Mouse (Mus musculus) R1 (cell line): ENCODE data around the gene Zfp579.
A peak's percentile ranks its signal among the peaks of the same experiment; 100 is the strongest.

ENCODE experiments used
- DNase-seq: peaks from one replicate; pipeline ENCODE4 v3.0.0-alpha.2; 2018; ENCODE audit warnings: low read depth, low spot score

The Zfp579 gene

DNA sequence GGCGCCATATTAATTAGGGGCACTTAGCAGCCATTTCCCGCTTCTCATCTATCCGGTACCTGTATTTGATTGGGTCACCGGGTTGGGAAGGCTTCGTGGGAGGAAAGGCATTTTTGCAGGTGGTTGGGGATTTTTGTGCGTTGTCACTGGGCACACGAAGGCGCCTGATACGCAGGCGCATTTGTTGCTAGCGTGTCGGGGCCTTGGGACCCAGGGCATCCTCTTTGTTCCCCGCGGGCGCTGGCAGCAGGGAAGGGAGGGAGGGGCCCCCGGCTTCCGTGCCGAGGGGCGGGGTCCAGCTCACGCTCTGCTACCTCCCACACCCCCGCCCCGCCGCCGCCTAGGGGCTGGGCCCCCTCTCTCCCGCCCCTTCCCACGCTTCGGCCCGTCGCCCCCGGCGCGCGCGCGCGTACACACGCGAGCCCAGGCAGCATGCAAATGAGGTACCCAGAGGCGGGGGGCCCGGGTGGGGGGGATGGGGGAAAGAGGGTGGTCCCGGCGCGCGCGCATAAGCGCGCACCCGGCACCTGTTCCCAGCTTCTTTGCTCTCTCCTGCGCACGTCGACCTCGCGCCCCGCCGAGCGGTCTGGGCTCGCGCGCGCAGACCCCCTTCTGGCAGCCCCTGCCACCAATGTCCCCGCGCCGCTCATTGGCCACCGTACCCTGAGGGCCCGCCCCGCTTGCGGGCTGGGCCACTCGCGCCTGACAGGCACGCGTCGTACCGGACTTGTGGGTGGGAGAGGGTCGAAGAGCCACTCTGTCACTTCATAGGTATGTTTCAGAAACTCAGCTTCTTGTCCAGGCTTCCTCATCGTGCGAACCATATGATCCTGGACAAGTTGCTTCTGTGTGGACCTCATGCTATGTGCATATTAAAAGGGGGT is 19.4 kb upstream of the Zfp579 start, which contains the start of gene Gm44973:
Gene Gm44973 (plus strand): TSS at position 379 of the 884 bp plus-strand sequence.
- DNase-seq: peak; percentile 96

DNA sequence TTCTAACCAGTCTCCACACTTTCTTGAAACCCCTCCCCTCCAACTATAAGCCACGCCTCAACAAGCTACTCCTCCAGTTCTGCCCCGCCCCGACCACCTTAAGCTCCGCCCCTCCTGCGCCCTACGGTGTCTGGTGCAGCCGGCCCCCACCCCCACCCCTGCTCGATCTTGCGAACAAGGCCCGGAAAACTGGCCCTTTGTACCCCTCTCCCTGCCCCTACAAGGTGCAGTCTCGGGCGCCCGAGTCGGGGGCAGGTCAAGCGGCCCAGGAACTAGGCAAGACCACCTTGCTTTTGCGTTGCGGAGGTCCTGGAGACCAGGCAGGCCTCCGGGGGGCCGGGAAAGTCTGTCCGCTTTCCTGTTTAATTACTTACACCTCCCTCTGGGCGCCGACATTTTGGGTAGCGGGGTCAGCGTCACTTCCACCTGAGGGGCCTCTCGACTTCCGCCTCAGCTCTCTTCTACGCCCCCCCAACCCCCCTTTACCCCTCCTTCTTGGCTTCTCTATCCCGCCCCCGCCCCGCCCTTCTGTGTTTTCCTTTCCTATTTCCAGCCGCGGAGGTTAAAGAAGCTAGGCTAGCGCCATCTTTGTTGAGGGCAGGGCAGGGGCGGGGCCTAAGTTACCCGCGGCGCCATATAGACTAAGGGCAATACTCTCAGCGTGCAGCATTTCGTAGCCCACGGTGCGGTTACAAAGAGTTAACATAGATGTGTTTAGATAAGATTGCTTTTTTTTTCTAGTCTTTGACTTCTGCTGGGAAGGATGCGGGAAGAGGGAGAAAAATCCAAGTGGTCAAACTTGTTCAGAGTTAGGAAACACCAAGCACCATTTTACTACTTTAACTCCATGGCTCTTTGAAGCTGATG is 18.5 kb upstream of the Zfp579 start, which contains the start of the genes Zfp524 and Fiz1:
Gene Zfp524 (plus strand): TSS at position 165 of the 867 bp plus-strand sequence.
Gene Fiz1 (minus strand): TSS at position 447 of the 867 bp plus-strand sequence.
- DNase-seq: peak; percentile 98

DNA sequence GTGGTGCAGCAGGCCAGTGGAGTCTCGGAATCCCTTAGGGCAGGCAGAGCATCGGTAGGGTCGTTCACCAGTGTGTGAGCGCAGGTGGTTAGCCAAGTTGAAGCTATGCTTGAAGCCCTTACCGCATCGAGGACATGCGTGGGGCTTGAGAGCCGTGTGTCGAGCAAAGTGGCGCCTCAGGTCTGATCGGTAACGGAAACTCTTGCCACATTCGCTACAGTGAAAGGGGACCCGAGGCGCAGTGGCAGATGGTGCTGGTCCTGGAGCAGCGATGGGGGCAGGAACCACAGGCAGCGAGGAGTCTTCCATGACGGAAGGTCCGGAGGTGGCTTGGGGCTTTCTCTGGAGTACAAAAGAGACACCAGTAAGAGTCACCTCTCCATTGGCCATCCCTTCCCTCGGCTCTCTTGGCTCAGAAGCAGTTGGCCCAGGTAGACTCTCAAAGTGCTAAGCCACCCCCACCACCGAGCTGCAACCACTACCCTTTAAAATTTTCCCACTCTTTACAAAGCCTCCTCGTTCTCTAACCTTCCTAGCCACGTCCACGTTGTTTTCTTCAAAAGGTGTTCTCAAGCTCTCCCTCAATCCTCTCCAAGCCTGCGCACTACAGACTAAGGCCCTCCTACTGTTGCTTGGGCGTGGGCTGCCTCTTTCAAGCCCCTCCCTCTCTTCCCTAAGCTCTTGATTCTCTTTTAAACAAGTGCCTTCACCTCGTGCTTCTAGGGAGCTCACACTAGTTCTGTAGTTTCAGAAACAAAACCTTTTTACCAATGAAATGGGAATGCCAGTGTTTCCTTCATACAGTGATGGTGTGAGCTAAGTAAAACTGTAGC is 16.9 kb upstream of the Zfp579 start:
- peak; percentile 95 for DNase-seq

DNA sequence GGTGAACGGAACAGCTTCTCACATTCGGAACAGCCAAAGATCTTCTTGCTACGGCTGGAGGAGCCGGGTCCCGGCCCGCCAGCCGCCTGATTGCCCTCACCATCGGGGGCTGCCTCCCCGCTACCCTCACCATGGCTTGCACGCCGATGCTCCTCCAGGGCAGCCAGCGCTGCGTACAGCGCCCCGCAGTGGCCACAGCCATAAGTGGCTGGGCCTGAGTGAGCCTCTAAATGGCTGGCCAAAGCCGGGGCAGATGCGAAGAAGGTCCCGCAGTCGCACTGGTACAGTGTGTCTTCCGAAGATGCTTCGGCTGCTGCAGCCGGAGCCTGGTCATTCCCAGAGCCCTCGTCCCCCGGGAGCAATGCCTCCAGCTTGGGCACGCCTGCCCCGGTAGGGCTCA is 12.3 kb upstream of the Zfp579 start:
- peak; percentile 77 for DNase-seq

DNA sequence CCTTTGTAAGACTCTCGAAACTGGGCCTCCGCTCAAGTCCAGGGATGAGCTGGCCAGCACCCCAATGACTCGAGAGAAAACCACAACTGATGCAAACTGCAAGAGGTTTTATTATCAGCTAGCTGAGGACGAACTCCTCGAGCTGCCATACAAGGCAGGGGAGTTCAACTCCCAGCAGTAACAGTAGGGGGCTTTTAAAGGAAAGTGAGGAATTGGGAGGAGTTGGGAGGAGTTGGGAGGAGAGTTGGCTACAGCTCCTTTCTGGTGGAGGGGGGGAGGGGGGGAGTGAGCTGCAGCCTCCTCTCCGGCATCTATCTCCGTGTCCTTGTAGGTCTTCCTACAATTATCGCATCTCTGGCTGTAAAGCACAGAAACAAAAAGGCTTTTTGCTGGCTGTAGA is 6.9 kb upstream of the Zfp579 start:
- DNase-seq: peak; percentile 69

DNA sequence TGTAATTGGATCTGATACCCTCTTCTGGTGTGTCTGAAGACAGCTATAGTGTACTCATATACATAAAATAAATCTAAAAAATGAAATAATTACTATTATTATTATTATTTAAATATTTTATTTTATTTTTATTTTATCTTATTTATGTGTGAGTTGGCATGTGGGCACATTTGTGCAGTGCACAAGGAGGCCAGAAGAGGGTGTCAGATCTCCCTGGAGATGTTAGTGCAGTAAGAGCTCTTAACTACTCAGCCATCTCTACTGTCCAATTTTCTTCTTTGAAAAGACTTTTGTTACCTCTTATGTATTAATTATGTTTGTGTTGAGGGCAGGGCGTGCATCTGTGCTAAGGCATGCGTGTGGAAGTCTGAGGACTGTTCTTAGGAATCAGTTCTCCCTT is 3.9 kb upstream of the Zfp579 start:
- DNase-seq: no peak

DNA sequence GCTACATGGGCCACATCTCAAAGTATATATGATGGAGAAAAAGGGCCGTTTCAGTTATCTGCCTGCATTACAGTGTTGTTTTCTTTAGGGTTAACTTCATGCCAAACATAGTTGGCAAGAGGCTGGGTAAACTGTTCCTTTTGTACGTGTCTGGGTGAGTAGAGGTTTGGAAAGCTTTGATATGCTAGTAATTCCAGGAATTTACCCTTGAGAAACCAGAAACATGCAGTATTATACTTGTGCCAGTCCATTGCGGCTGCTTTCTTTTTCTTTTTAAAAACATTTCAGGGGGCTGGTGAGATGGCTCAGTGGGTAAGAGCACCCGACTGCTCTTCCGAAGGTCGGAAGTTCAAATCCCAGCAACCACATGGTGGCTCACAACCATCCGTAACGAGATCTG is 976 bp upstream of the Zfp579 start:
- DNase-seq: no peak

DNA sequence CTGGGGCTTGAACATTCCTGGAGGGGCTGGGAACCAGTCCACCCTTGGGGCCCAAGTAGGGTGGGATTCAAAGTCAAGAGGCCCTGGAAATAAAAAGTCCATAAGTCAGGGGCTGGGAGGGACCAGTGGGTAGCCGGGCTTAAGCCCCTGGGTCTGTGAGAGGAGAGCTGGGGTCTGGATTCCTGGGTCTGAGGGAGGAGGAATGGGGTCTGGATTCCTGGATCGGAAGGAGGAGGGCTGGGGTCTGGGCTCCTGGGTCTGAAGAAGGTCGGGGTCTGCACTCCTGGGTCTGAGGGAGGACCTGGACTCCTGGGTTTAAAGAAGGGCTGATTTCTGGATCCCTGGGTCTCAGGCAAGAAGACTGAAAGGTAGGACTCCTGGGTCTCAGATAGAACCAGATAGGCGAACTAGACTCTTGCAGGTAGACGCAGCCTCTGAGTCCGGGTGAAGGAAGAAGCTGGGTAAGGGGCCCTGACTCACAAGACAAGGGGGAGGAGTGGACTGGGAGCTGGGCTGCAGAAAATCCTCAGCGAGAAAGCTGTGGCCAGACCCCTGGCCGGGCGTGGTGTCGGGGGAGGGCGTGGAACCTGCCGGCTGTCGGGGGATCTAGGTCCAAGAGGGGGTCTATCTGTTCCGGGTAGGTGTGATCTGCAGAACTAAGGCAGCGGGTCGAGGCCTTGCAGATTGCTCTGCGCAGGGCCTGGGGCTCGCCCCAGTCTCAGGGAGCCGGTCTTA is 523 bp downstream of the Zfp579 start:
- DNase-seq: no peak

DNA sequence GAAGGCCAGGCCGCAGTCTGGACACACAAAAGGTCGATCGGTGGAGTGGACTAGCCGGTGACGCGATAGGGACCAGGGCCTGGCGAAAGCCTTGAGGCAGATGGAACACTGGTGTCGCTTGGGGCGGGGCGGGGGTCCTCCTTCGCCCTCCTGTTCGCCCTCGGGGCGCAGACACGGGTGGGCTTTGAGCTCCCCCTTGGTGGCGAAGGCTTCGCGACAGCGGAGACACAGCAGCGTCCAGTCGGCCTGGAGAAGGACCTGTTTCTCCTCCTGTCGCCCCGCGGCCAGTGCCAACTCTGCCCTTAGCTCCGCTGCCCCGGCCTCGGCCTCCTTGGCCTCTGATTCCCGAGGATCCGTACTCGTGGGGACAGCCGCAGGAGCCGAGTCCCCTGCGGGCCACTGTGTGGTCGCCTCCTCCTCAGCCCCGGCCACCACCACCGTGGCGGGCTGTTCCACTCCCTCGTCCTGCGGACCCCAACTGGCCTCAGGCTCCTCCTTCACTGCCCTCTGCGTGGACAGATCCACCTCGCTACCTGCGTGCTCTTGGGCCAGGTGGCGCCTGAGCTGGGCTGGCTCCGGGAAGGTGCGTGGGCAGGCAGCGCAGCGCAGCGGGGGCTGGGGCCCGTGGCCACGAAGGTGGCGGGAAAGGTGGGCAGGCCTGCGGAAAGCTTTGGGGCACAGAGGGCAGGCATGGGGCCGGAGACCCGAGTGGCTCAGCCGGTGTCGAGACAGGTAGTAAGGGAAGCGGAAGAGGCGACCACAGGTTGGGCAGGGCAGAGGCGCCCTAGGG is 1.8 kb downstream of the Zfp579 start:
- no peak for DNase-seq

DNA sequence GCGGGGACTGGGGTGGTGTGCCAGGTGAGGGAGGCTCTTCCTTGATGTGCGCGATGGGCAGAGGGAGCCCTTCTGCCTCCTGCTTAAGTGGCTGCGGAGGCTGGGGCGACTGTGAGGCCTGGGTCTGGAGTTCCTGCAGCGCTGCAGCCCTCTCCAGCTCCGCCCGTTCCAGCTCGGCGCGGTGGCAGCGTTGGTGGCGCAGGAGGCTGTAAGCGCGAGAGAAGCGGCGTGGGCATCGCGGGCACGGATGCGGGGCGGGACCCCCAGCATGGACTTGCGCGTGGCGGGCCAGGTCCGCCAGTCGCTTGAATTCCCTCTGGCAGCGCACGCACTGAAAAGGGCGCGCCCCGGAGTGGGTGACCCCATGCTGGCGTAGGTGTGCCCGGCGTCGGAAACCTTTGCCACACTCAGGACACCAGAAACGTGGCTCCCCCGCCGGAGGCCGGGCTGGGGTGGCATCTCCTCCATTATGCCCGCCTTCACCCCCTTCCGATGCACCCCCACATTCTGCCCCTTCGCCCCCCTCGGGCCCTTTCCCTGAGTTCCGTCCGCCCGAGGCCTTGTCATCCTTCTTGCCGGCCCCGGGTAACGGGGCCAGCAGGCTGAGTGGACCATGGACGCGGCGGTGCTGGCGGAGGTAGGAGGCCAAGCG is 2.5 kb downstream of the Zfp579 start:
- DNase-seq: no peak

DNA sequence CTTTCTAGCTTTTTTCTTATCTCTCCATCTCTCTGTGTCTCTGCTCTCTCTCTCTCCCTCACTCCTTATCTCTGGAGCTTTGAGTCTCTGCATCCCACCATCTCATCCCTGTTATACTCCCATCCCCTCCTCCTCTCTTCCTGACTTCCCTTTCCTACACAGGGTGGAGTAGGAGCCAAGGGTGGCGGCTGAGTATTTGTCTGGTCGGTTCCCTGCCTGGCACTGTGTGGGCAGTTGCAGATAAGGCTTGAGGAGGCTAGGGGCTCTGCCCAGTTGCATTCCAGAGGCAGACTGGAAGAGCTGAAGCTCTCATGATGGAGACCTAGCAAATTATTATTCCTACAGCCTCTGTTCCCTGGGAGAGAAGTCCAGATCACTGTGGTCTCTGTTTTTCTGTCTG is 7.7 kb downstream of the Zfp579 start:
- DNase-seq: no peak

DNA sequence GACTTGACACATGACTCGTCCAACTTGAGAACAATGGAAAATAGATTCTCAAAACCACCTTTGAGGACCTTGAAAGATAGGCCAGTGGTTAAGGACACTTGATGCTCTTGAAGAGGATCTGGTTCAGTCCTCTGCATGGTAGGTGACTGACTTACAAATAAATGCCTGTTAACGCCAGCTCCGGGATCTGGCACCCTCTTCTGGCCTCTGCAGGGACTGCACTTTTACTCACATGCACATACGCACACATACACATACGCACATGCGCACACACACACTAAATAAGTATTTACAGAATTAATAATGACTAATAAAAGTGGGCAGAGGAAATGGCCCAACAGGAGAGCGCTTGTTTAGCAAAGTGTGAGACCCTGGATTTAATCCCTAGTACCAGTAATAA is 19.1 kb downstream of the Zfp579 start:
- peak; percentile 72 for DNase-seq

DNA sequence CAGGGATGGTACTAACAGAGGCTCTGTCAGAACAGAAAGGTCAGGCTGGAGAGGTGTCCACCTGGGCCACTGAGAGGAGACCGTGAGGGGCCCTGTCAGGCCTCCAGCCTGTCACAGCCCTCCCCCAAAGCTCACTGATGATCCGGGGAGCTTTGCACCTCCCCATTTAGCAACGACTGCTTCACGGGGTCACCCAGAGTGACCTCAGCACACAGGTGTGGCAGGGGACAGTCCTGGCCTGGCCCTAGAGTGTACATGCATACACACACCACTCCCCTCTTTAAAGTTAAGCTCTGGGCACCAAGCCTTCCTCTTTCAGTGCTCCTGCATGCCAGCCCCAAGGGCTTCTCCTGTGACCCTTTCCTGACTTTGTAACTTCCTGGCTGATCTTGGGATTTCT is 20.5 kb downstream of the Zfp579 start:
- no peak for DNase-seq

DNA sequence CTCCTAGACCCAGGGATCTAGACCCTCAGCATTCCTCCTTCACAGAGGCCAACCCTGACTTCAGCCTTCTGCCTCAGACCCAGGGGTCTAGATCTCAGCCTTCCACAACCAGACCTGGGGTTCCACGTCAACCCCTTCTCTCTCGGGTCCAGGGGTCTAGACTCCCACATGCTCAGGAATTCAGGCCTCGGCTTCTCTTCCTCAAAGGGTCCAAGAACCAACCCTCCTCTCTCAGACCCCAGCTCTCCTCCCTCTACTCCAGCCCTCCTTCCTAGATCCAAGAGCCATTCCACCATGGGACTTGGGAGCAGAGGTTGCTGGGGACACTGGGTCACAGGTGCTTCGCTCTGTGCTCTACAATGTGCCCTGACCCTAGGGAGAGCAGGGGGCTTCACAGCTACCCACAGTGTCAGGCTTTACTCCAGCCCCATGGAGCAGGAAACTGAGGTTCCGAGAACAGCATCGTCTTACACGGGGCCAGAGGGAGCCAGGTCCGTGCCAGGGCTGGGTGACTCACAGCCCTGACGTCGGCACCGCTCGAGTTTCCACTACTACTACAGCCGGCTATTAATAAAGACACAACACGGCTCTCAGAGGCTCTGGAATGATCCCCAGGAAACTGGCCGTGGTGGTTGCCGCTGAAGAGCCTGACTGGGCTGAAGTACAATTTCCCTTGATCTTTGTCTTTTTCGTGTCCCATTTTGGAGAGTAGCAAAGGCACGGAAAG is 23.5 kb downstream of the Zfp579 start:
- DNase-seq: no peak

DNA sequence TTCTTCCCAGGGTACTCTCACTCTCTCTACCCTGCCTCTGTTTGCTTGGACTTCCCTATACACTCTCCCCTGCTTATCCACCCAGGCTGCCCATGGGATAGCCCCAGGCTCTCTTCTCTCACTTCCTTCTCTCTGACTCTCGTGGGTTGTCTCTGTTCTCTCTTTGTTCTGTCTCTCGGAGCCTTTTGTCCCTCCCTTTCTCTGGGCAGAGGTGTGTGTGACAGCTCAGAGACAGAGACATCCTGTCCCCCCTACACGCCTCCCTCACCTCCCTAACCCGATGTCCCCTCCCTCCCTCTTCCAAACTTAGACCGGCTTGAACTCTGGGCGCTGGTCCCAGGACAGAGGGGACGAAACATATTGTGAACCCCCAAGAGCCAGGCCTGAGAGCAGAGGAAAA is 24.2 kb downstream of the Zfp579 start:
- DNase-seq: no peak

DNA sequence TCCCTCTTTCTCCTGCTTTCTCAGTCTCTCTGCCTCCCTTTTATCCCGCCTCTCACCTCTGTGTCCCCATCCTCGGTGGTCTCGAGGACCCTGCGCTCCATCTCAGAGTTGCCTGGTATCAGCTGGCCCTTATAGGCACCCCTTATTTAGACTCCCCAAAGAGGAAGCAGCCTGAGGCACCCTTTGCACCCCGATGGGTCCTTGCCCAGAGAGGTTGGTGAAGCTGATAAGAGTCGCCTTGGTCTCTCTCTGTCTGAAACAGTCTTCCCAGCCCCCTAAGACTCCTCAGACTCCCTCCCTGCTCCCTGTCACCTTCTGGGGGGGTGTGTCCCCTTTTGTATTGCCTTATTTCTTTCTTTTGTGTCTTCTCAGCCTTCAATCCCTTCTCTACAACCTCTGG is 24.9 kb downstream of the Zfp579 start, which contains the start of gene Sbk3:
Gene Sbk3 (minus strand): TSS at position 101 of the 400 bp plus-strand sequence.
- DNase-seq: no peak

DNA sequence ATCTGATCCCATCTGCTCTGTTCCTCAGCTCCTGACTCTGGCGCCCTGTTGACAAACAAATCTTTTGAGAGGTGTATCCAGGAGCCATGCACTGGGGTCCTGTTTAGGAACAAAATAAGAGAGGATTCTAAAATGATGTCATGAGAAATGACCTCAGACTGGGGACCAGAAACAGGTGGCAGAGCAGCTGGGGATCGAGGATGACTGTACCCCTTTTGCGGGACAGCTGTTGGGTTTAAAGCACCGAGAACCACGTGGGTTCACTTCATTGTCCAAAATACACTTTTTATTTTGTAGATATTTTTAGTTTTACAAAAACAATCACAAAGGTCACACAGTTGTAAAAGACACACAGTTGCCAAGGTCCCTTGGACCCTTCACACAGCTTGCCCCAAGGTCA is 31.0 kb downstream of the Zfp579 start:
- no peak for DNase-seq

DNA sequence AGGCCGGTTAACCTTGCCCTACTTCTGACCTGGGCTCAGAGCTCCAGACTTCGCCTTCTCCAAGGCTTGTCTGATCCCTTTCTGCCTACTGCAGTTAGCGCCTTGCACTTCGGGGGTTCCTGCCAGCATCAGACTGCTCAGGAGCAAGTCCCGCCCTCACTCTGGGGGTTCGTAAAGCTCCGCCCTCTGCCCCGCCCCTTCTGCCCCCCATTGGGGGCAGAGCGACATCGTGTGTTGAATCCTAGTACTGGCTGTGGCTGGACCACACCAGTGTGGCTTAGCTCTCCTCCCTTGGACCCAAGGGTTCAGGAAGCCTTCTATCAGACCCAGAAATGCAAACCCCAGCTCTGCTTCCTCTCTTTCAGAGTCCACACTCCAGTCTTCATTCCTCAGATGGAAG is 31.7 kb downstream of the Zfp579 start, which contains the start of gene Sbk2:
Gene Sbk2 (minus strand): TSS at position 135 of the 400 bp plus-strand sequence.
- DNase-seq: peak; percentile 89

DNA sequence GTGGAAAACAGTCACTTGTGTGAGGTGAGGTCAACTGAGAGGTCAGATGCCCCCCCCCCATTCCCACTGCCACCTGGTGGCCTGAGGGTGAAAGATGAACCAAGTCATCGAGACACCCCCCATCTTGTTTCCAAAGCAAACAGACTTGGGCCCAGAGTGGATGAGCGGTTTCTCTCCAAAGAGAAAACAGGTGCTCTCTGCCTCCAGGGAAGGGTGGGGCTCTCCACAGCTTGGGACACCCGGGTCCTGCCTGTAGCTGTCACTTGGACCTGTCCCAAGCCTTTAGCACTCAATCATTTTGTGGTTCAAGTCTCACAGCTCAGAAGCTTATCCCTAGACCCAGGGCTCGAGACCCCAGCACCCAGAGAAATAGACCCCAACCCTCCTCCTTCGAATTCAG is 32.4 kb downstream of the Zfp579 start:
- DNase-seq: no peak
